In the genomic region with DNA sequence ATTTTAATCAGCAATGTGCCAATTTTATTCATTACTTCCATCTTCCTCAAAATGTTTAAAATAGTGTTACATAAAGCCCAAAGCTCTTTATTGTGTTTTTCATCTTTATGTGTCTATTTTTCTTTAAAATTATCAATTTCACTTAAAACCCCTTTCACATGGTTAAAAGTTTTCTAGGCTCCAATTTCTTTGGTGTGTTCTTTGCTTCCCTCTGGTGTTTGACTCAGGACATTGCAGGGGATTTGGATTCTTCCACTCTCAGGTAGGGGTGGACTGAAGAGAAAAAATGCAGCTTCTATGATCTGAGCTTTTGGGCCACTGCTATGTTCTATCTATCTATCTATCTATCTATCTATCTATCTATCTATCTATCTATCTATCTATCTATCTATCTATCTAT, we compare ENCODE assay signal across 8 mouse cellular contexts. TPM values are rescaled to one million over a fixed set of nuclear protein-coding genes. Genes with fewer than 3 reads are reported as not detected.
DNase-seq lines count a peak whose midpoint lies in the region; ATAC-seq and TF ChIP-seq lines count a peak whose summit lies in the region.

No protein-coding gene starts in this region.

- H3K36me3 ChIP-seq in limb, embryonic 11.5 days (ENCODE audit: control insufficient read depth, insufficient read depth, low read length), result no peaks in the 10 kb centered on the region
- H3K36me3 ChIP-seq in limb, embryonic 10.5 days, result no peaks in the 10 kb centered on the region

- peak; percentile 41; the same call in 1 of the 2 replicates for TF ChIP-seq CTCF in cerebellum, adult 2 months (IDR thresholded peaks at IDR 0.05; ENCODE audit: borderline replicate concordance, insufficient read depth, low read depth, low read length)

- no peak overlapping the region for H3K4me2 ChIP-seq in limb, embryonic 11.5 days (ENCODE audit: low read depth, severe bottlenecking)

- H3K9me3 ChIP-seq in limb, embryonic 11.5 days (ENCODE audit: control insufficient read depth, low read length), result peaks cover 3% of the 10 kb centered on the region; the same call in 1 of the 2 replicates
- H3K9me3 ChIP-seq in limb, embryonic 10.5 days (replicated peaks), result peaks cover 5% of the 10 kb centered on the region; the same call in 1 of the 2 replicates

- H3K27me3 ChIP-seq in cerebellum, adult 2 months (ENCODE audit: control insufficient read depth, insufficient read depth, low read length), result no peaks in the 10 kb centered on the region
- no peaks in the 10 kb centered on the region for H3K27me3 ChIP-seq in limb, embryonic 11.5 days (ENCODE audit: control insufficient read depth, insufficient read depth, low read length)
- no peaks in the 10 kb centered on the region for H3K27me3 ChIP-seq in limb, embryonic 10.5 days (ENCODE audit: low read depth, poor library complexity, severe bottlenecking)

- no peak overlapping the region for H3K4me3 ChIP-seq in cerebellum, adult 2 months (replicated peaks; ENCODE audit: insufficient read depth, low read depth, low read length)
- H3K4me3 ChIP-seq in limb, embryonic 11.5 days (ENCODE audit: low read depth, low read length), result no peak overlapping the region
- H3K4me3 ChIP-seq in limb, embryonic 10.5 days, result no peak overlapping the region

- peak in 1 of 2 experiments; percentile 41 for DNase-seq in cerebellum, adult 2 months
- DNase-seq in cerebellum, adult 8-10 months, result no peak
- DNase-seq in limb, embryonic 11.5 days (ENCODE audit: low spot score), result peak; percentile 64
- DNase-seq in limb, embryonic 10.5 days (ENCODE audit: low spot score), result no peak
- DNase-seq in embryo, embryonic 11 days, result peak; percentile 69
- DNase-seq in naive thymus-derived CD4-positive, alpha-beta T cell, adult 2 months (ENCODE audit: low read depth), result peak; percentile 84
- DNase-seq in adrenal gland, adult 2 months, result no peak
- no peak for DNase-seq in spleen, adult 12 weeks (ENCODE audit: low spot score)

- H3K4me1 ChIP-seq in cerebellum, adult 2 months (ENCODE audit: control insufficient read depth, insufficient read depth, low read length), result no peaks in the 10 kb centered on the region
- H3K4me1 ChIP-seq in limb, embryonic 11.5 days (ENCODE audit: control insufficient read depth, insufficient read depth, low read length), result no peaks in the 10 kb centered on the region
- H3K4me1 ChIP-seq in limb, embryonic 10.5 days, result peaks cover 4% of the 10 kb centered on the region

- TF ChIP-seq POLR2A in cerebellum, adult 2 months (IDR thresholded peaks at IDR 0.05; ENCODE audit: borderline replicate concordance, insufficient read depth, low read length), result no peak

- no peak for ATAC-seq in limb, embryonic 11.5 days (ENCODE audit: insufficient number of reproducible peaks, low FRiP score, low TSS enrichment, low read depth)

- H3K27ac ChIP-seq in cerebellum, adult 2 months (ENCODE audit: insufficient read depth, low read length), result no peak overlapping the region
- no peak overlapping the region for H3K27ac ChIP-seq in limb, embryonic 11.5 days (replicated peaks; ENCODE audit: low read depth, low read length)
- H3K27ac ChIP-seq in limb, embryonic 10.5 days, result no peak overlapping the region

- no peak overlapping the region for H3K9ac ChIP-seq in limb, embryonic 11.5 days (ENCODE audit: low read length)

RNA-seq across cellular contexts. Expression of a gene that starts 9.5 kb away (rescaled TPM):
- polyA plus RNA-seq in cerebellum, adult 2 months (2012; rRNA removed), result 52.9 and 54.1 TPM in 2 replicates
- polyA plus RNA-seq in limb, embryonic 11.5 days (2014; fragmentation: Nextera tagmentation; extraction: Ambion mirVana), result 18.3 and 20.7 TPM in 2 replicates
- polyA plus RNA-seq in limb, embryonic 10.5 days (2016; fragmentation: Nextera tagmentation; extraction: Ambion mirVana), result 15.2 and 19.5 TPM in 2 replicates
- total RNA-seq in adrenal gland, adult 2 months (2021), result 10 to 100 TPM; 29.2 to 42.5 TPM
- 134 and 158 TPM in 2 replicates for polyA plus RNA-seq in adrenal gland, adult 2 months (2012; rRNA removed)

RNA-seq across cellular contexts. Expression of a gene that starts 16.4 kb away (rescaled TPM):
- 50.5 and 52.7 TPM in 2 replicates for polyA plus RNA-seq in cerebellum, adult 2 months (2012; rRNA removed)
- 91.6 and 92.6 TPM in 2 replicates for polyA plus RNA-seq in limb, embryonic 11.5 days (2014; fragmentation: Nextera tagmentation; extraction: Ambion mirVana)
- polyA plus RNA-seq in limb, embryonic 10.5 days (2016; fragmentation: Nextera tagmentation; extraction: Ambion mirVana), result 104 and 107 TPM in 2 replicates
- total RNA-seq in adrenal gland, adult 2 months (2021), result 10 to 100 TPM; 18.7 to 23.6 TPM
- 28.5 and 36.4 TPM in 2 replicates for polyA plus RNA-seq in adrenal gland, adult 2 months (2012; rRNA removed)

RNA-seq across cellular contexts. Expression of a gene that starts 28.3 kb away (rescaled TPM):
- 57.7 and 58.2 TPM in 2 replicates for polyA plus RNA-seq in cerebellum, adult 2 months (2012; rRNA removed)
- polyA plus RNA-seq in limb, embryonic 11.5 days (2014; fragmentation: Nextera tagmentation; extraction: Ambion mirVana), result 14.2 and 16.8 TPM in 2 replicates
- 6.8 and 8.1 TPM in 2 replicates for polyA plus RNA-seq in limb, embryonic 10.5 days (2016; fragmentation: Nextera tagmentation; extraction: Ambion mirVana)
- 10 to 100 TPM; 47.8 to 55.2 TPM for total RNA-seq in adrenal gland, adult 2 months (2021)
- polyA plus RNA-seq in adrenal gland, adult 2 months (2012; rRNA removed), result 60.2 and 69.7 TPM in 2 replicates

RNA-seq across cellular contexts. Expression of a gene that starts 37.4 kb away (rescaled TPM):
- polyA plus RNA-seq in cerebellum, adult 2 months (2012; rRNA removed), result 137 and 154 TPM in 2 replicates
- 6.7 and 8.7 TPM in 2 replicates for polyA plus RNA-seq in limb, embryonic 11.5 days (2014; fragmentation: Nextera tagmentation; extraction: Ambion mirVana)
- 6.5 and 9.3 TPM in 2 replicates for polyA plus RNA-seq in limb, embryonic 10.5 days (2016; fragmentation: Nextera tagmentation; extraction: Ambion mirVana)
- 10 to 100 TPM; 35.0 to 40.2 TPM for total RNA-seq in adrenal gland, adult 2 months (2021)
- polyA plus RNA-seq in adrenal gland, adult 2 months (2012; rRNA removed), result 91.0 and 95.5 TPM in 2 replicates

RNA-seq across cellular contexts. Expression of a gene that starts 43.8 kb away (rescaled TPM):
- 45.6 and 55.8 TPM in 2 replicates for polyA plus RNA-seq in cerebellum, adult 2 months (2012; rRNA removed)
- polyA plus RNA-seq in limb, embryonic 11.5 days (2014; fragmentation: Nextera tagmentation; extraction: Ambion mirVana), result 6.1 and 7.6 TPM in 2 replicates
- polyA plus RNA-seq in limb, embryonic 10.5 days (2016; fragmentation: Nextera tagmentation; extraction: Ambion mirVana), result 7.5 and 8.4 TPM in 2 replicates
- 10 to 100 TPM; 22.1 to 23.9 TPM for total RNA-seq in adrenal gland, adult 2 months (2021)
- 28.7 and 37.3 TPM in 2 replicates for polyA plus RNA-seq in adrenal gland, adult 2 months (2012; rRNA removed)

Comparison
In these comparisons a context has a peak if more than half of its experiments do, and no peak if none do; other contexts are left out.
1. DNase-seq: peak in limb, embryonic 11.5 days (single experiment), embryo, embryonic 11 days (single experiment) and naive thymus-derived CD4-positive, alpha-beta T cell, adult 2 months (single experiment); none in cerebellum, adult 8-10 months (single experiment), limb, embryonic 10.5 days (single experiment), adrenal gland, adult 2 months (single experiment) and spleen, adult 12 weeks (single experiment).